Mouse (Mus musculus) ovary, postnatal 36 days (tissue): ENCODE measurements around the gene Card10.
A peak's percentile ranks its signal among the peaks of the same experiment; 100 is the strongest.

Experiments used
- DNase-seq: peaks from one replicate; pipeline ENCODE4 v3.0.0; 2022; ENCODE audit warnings: low spot score, mixed read lengths

Gene Card10

GRCm38 (mm10) chr15:78834233-78835005, 31.6 kb upstream of the Card10 start:
- peak; percentile 40 for DNase-seq

DNA sequence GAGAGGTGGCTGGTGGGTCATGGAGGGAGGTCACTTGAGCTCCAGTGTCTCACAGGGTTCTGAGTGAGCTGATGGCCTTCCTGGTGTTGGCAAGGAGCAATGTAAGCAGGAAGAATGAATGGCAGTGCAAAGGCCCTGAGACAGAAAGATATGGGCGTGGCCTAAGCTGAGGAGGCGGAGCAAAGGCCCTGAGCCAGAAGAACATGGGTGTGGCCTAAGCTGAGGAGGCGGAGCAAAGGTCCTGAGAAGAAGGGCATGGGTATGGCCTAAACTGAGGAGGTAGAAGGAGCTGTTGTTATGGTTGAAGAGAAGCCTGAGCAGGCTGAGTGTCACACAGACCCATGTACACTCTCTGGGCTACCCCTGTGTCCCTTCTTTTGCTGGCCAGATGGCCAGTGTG, 30.7 kb upstream of the Card10 start:
- DNase-seq = peak; percentile 16

DNA sequence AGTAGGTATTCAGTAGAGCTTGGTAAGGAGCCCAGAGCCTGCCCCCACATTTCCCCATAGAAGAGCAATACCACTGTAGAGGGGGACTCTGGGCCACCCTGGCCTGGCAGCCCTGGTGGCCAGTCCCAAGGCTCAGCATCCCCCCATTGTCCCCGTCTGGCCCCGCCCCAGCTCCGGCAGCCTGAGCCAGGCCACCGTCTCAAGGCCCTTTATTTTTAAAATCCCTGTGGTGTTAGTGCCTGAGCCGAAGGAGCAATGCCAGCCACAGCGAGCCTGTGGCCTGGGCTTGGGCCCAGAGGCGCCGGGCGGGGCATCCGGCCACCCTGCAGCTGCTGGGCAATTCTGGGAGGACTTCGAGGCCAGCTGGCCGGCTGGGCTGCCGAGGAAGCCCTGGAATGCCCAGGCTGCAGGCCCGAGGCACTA, 29.9 kb upstream of the Card10 start:
- DNase-seq = peak; percentile 83

DNA sequence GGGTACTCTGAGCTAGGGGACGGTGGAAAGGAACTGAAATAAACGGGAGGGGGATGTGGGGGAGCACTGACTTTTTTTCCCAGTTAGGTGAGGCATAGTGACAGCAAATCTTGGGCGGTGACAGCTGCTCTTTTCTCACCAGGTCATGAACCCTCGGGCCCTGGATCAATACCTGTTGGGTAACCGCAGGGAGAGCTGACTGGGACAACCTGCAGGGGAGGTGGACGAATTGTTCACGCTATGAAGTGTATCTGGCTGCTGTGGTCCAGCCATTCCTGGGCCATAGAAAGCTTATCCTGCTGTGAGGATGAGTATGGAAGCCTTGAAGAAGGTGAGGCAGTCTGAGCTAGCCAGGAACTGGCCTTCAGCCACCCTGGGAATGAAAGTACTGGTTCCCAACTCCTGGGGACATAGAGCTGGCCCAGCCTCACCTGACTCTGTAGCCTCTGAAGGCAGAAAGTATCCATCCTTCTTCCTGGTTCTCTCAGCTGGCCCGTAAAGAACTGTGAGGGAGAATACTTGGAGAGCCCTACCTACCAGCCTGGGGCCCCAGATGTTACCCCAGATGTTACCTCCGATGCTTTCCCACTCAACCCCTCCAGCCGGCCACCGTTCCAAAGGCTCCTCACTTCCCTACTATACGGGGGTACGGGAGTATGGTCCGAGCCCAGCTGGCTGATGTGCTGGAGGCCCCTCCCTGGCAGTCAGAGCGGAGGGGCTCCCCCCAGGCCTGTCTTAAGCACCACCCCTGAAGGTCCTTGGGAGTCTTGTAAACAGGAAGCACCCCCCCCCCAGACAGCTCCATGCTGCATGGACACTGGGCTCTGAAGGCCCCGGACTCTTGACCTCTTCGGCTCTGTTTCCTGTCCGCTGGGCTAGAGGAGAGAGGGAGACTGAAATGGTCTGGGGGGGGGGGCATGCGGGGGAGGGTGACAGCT, 29.1 kb upstream of the Card10 start:
- peak; percentile 42 for DNase-seq

- DNase-seq = no peak
Measured at GRCm38 (mm10) chr15:78830742-78831719, 28.2 kb upstream of the Card10 start.

DNA sequence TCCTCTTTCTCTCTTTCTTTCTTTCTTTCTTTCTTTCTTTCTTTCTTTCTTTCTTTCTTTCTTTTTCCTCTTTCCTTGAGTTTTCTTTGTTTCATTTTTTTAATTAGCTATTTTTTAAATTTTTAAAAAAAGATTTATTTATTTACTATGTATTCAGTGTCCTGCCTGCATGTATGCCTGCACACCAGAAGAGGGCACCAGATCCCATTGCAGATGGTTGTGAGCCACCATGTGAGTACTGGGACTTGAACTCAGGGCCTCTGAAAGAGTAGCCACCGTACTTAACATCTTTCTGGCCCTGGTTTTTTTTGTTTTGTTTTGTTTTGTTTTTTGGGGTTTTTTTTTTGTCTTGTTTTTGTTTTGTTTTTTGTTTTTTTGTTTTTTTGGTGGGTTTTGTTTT, 26.8 kb upstream of the Card10 start:
- no peak for DNase-seq

- no peak for DNase-seq
Measured at GRCm38 (mm10) chr15:78828315-78828714, 25.5 kb upstream of the Card10 start.

GRCm38 (mm10) chr15:78826213-78827204, 23.7 kb upstream of the Card10 start:
- peak; percentile 67 for DNase-seq

GRCm38 (mm10) chr15:78816074-78816391, 13.2 kb upstream of the Card10 start:
- DNase-seq = no peak

DNA sequence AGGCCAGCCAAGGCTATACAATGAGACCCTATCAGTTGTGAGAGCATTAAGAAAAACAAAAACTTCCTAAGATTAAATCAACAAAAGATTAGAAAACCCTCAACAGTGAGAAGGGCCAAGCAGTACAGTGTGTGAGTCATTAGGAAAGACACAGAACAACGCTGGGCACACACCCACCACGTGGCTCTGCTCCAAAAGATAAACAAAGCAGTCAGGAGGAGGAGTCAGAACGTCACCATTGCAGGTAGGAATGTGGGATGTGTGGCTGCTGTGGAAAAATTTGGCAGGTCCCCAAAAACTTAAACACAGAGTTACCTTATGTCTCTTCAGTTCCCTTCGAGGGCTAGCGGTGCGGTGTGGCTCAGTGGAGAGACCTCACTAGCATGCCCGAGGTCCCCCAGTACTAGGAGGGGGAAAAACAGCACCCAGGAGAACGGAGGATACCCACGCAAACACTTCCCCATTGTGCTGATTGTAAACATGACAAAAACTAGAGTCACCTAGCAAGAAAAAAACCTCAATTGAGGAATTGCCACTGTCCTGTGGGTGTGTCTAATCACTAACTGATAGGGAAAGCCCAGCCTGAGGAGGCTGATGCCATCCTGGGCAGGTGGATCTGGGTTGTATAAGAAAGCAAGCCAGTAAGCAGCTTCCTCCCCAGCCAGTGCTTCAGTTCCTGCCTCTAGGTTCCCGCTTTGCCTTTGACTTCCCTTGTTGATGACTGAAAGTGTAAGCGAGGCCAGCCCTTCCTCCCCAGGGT, 12.7 kb upstream of the Card10 start:
- no peak for DNase-seq

GRCm38 (mm10) chr15:78813603-78814002, 10.8 kb upstream of the Card10 start:
- no peak for DNase-seq

GRCm38 (mm10) chr15:78810146-78810545, 7.3 kb upstream of the Card10 start:
- no peak for DNase-seq

DNA sequence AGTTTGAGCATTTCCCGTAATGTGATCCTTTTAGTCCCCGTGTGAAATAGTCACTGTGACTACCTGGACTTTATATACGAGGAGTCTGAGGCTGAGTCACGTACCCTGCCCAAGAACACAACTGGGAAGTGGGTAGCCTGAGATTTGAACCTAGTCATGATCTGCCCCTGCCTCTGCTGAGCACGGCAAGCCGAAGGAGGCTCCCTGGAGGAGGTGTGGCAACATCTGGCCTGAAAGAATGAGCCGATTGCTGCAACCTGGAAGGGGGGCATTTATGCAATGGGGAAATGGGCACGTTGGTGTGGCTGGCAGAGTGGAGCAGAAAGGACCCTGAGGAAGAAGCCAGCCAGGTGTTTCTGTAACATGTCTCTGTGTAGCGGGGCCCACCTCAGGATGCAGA, 6.9 kb upstream of the Card10 start:
- no peak for DNase-seq

DNA sequence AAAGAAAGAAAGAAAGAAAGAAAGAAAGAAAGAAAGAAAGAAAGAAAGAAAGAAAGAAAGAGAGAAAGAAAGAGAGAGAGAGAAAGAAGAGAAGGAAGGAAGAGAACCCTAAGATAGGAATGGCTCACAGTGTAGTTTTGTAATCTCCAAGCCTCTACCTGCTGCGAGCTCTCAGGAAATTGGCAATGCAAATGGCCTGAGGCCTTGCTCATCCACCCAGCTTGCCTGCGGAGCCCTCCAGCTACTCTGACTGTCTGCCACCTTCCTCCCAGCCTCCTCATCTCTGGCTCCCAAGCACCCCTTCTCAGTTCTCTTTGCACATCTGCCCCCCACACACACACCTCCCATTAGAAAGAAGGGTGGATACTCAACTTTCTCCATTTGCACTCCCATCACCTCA, 6.1 kb upstream of the Card10 start:
- DNase-seq = no peak

DNA sequence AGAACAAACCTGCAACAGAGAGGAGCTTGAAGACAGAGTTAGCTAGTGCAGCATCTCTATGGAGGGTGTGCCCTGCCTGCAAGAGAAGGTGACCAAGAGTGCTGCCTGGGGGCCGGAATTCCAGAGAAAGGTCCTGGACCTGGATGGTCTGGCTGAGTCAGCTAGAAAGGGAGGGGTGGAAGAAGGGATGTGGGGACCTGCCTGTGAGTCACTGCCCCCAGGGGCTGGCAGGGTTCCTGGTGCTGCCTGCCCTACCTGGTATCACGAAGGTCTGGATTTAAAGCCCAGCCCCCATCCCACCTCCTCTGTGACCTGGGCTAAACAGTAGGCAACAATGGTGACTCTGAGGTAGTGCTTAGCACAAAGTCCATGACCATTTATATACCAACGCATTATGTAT, 4.3 kb upstream of the Card10 start:
- no peak for DNase-seq

DNA sequence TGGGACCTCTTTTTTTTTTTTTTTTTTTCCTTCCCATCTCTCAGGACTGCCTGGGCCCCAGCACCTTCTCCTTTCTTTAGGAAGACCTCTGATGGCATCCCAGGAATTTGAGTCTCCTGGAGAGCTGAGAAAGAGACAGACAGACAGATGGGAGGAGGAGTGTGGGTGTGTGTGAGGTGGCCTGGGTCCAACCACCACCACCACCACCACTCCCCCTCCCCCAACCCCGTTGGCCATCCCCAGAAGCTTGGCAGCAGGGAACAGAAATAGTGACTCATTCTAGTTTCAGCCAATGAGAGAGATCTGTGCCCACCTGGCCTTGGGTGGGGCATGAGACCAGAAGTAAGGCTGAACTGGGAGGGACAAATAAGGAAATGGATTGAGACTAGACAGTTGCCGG, 3.8 kb upstream of the Card10 start:
- no peak for DNase-seq

GRCm38 (mm10) chr15:78805351-78805750, 2.5 kb upstream of the Card10 start:
- no peak for DNase-seq

DNA sequence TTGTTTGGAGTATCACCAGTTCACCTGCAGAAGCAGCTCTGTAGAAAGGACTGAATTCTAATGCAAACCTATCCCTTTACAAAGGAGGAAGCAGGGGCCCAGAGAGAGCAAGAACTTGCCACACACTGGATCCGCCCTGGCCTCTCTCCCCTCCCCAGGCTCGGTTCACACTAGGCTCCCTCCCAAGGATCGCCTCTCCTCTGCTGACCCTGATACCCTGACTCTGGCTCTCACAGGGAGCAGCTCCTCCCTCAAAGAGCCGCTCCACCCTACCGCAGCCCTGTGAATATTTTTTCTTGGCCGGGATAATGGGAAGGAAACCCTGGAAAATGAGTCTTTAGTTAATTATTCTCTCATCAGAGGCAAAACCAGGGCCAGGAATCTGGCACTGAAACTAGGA, 1.5 kb upstream of the Card10 start:
- no peak for DNase-seq

DNA sequence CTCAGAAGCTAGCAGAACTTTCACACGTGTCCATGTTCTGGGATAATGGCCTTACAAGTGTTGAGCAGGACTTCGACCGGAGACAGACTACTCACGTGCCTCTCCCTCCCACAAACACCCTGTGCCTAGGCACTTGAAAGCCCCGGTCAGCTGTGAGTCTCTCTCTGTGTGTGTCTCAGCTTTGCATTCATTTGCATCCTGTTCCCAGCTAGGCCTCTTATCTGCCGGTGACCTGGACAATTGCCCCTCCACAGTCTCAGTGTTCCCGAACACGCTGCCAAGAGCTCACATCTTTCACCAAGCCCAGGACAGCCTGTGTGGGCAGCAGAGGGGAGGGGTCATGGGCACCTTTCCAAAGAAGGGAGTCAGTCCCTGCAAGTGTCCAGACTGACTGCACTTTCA, 658 bp upstream of the Card10 start:
- DNase-seq = peak; percentile 48
